ENCODE assay signal across 8 mouse cellular contexts in genomic region chr1:64689561-64690212, GRCm38 (mm10). TPM values are rescaled to one million over a fixed set of nuclear protein-coding genes. Genes with fewer than 3 reads are reported as not detected.
DNase-seq lines count a peak whose midpoint lies in the region; ATAC-seq and TF ChIP-seq lines count a peak whose summit lies in the region.

No protein-coding gene starts in this region.

- H3K27ac ChIP-seq in gastrocnemius, adult 2 months, result no peak overlapping the region
- no peak overlapping the region for H3K27ac ChIP-seq in forebrain, embryonic 11.5 days (ENCODE audit: low read depth, low read length)
- H3K27ac ChIP-seq in limb, embryonic 10.5 days, result peak overlapping the region; percentile 86
- H3K27ac ChIP-seq in neural tube, embryonic 15.5 days (replicated peaks), result no peak overlapping the region

- TF ChIP-seq CTCF in gastrocnemius, adult 2 months (IDR thresholded peaks at IDR 0.05), result no peak
- TF ChIP-seq CTCF in E14TG2a.4 (conservative IDR thresholded peaks at IDR 0.05; ENCODE audit: low read length), result no peak

- no peaks in the 10 kb centered on the region for H3K9me3 ChIP-seq in E14TG2a.4 (ENCODE audit: low read length)
- H3K9me3 ChIP-seq in forebrain, embryonic 11.5 days (ENCODE audit: control insufficient read depth, low read length), result no peaks in the 10 kb centered on the region
- no peaks in the 10 kb centered on the region for H3K9me3 ChIP-seq in limb, embryonic 10.5 days (replicated peaks)
- H3K9me3 ChIP-seq in neural tube, embryonic 15.5 days (replicated peaks), result no peaks in the 10 kb centered on the region

- 25% methylated on average over 9 of the region's 9 CpGs for WGBS in forebrain, embryonic 11.5 days
- WGBS in limb, embryonic 10.5 days, result 37% methylated on average over 9 of the region's 9 CpGs
- WGBS in neural tube, embryonic 15.5 days, result 30% methylated on average over 9 of the region's 9 CpGs

- H3K27me3 ChIP-seq in E14TG2a.4 (ENCODE audit: insufficient read depth, low read length), result no peaks in the 10 kb centered on the region
- no peaks in the 10 kb centered on the region for H3K27me3 ChIP-seq in forebrain, embryonic 11.5 days (ENCODE audit: control insufficient read depth, insufficient read depth, low read length)
- no peaks in the 10 kb centered on the region for H3K27me3 ChIP-seq in limb, embryonic 10.5 days (ENCODE audit: low read depth, poor library complexity, severe bottlenecking)
- H3K27me3 ChIP-seq in neural tube, embryonic 15.5 days (replicated peaks), result no peaks in the 10 kb centered on the region

- intact Hi-C loops in gastrocnemius, adult 2 months (cut with DNase I), result loop anchor here (1.0 to 5.0 kb wide), 2 partner anchors 72 to 157 kb away; partner anchors contain the start of genes Creb1 and Mettl21a

- H3K4me2 ChIP-seq in forebrain, embryonic 11.5 days (ENCODE audit: low read depth, low read length, severe bottlenecking), result peak overlapping the region; percentile 83
- H3K4me2 ChIP-seq in neural tube, embryonic 15.5 days, result peak overlapping the region; percentile 94

- DNase-seq in gastrocnemius, adult 2 months, result no peak
- DNase-seq in gastrocnemius, postnatal 25 days, result no peak
- no peak for DNase-seq in forebrain, embryonic 11.5 days (ENCODE audit: low spot score)
- DNase-seq in limb, embryonic 10.5 days (ENCODE audit: low spot score), result no peak
- DNase-seq in left cerebral cortex, adult 9 months (ENCODE audit: low spot score in 2 of 2), result no peak
- no peak for DNase-seq in thymus, postnatal 25 days

- peaks cover 9% of the 10 kb centered on the region; the same call in 1 of the 2 replicates for H3K36me3 ChIP-seq in E14TG2a.4 (ENCODE audit: insufficient read depth, low read length)
- no peaks in the 10 kb centered on the region for H3K36me3 ChIP-seq in forebrain, embryonic 11.5 days (ENCODE audit: control insufficient read depth, insufficient read depth, low read length)
- 0 out of 2 replicates have a peak, but pooled peaks cover 6% of the 10 kb centered on the region for H3K36me3 ChIP-seq in limb, embryonic 10.5 days
- H3K36me3 ChIP-seq in neural tube, embryonic 15.5 days, result no peaks in the 10 kb centered on the region

- ATAC-seq in forebrain, embryonic 11.5 days (replicated peaks; ENCODE audit: low FRiP score), result no peak
- no peak for ATAC-seq in neural tube, embryonic 15.5 days (ENCODE audit: low FRiP score)

- peak overlapping the region; percentile 96 for H3K4me3 ChIP-seq in gastrocnemius, adult 2 months
- peak overlapping the region; percentile 87 for H3K4me3 ChIP-seq in E14TG2a.4 (replicated peaks; ENCODE audit: low read length)
- peak overlapping the region; percentile 82 for H3K4me3 ChIP-seq in forebrain, embryonic 11.5 days (ENCODE audit: low read depth, low read length)
- peak overlapping the region; percentile 80 for H3K4me3 ChIP-seq in limb, embryonic 10.5 days
- H3K4me3 ChIP-seq in neural tube, embryonic 15.5 days (replicated peaks), result peak overlapping the region; percentile 70

- H3K9ac ChIP-seq in forebrain, embryonic 11.5 days (ENCODE audit: low read length), result peak overlapping the region; percentile 45
- peak overlapping the region; percentile 49 for H3K9ac ChIP-seq in neural tube, embryonic 15.5 days (replicated peaks)

- H3K4me1 ChIP-seq in E14TG2a.4 (replicated peaks; ENCODE audit: low read depth, low read length), result peaks cover 19% of the 10 kb centered on the region
- no peaks in the 10 kb centered on the region; the same call in 1 of the 2 replicates for H3K4me1 ChIP-seq in forebrain, embryonic 11.5 days (replicated peaks; ENCODE audit: control insufficient read depth, insufficient read depth, low read length)
- peaks cover 32% of the 10 kb centered on the region for H3K4me1 ChIP-seq in limb, embryonic 10.5 days
- peaks cover 33% of the 10 kb centered on the region for H3K4me1 ChIP-seq in neural tube, embryonic 15.5 days

RNA-seq across cellular contexts. Expression of gene Ccnyl1, which starts 0.6 kb away (rescaled TPM):
- total RNA-seq in gastrocnemius, adult 2 months (2021), result 10 to 100 TPM; 19.7 to 20.5 TPM
- 10 to 100 TPM; 19.7 to 20.5 TPM for total RNA-seq in gastrocnemius, postnatal 25 days (2021)
- 10.6 and 12.2 TPM in 2 replicates for polyA plus RNA-seq in forebrain, embryonic 11.5 days (2014; fragmentation: Nextera tagmentation; extraction: Ambion mirVana)
- polyA plus RNA-seq in limb, embryonic 10.5 days (2016; fragmentation: Nextera tagmentation; extraction: Ambion mirVana), result 6.4 TPM in 2 replicates
- 3.7 and 3.9 TPM in 2 replicates for polyA plus RNA-seq in neural tube, embryonic 15.5 days (2015; fragmentation: Nextera tagmentation; extraction: Ambion mirVana)

RNA-seq across cellular contexts. Expression of gene Fzd5, which starts 47.9 kb away (rescaled TPM):
- 1 to 10 TPM; 1.2 to 2.3 TPM for total RNA-seq in gastrocnemius, adult 2 months (2021)
- 1 to 10 TPM; 1.5 to 2.0 TPM for total RNA-seq in gastrocnemius, postnatal 25 days (2021)
- 0.95 and 1.0 TPM in 2 replicates for polyA plus RNA-seq in forebrain, embryonic 11.5 days (2014; fragmentation: Nextera tagmentation; extraction: Ambion mirVana)
- polyA plus RNA-seq in limb, embryonic 10.5 days (2016; fragmentation: Nextera tagmentation; extraction: Ambion mirVana), result 0.28 and 0.29 TPM in 2 replicates
- 0.26 and 0.74 TPM in 2 replicates for polyA plus RNA-seq in neural tube, embryonic 15.5 days (2015; fragmentation: Nextera tagmentation; extraction: Ambion mirVana)
